Mouse (Mus musculus) ES-Bruce4 (cell line): Measurements from ENCODE around the gene Vopp1. TPM values are rescaled to one million over a fixed set of nuclear protein-coding genes. Genes with fewer than 3 reads are reported as not detected.
"Not testable (repeated sequence)": the region's sequence is repeated elsewhere in the genome, so short reads cannot be mapped to it uniquely, and the experiment has no call there.

Experiments
- H3K27ac ChIP-seq: 2 replicates; pipeline ENCODE4 v1.5.1; 2012; ENCODE audit warnings: low read length, inconsistent platforms; ENCODE audit not compliant: insufficient read depth
- H3K27me3 ChIP-seq: 2 replicates; pipeline ENCODE4 v1.6.1; 2012; ENCODE audit warnings: mild to moderate bottlenecking, low read length, inconsistent platforms; ENCODE audit not compliant: control insufficient read depth, poor library complexity, insufficient read depth, severe bottlenecking
- H3K36me3 ChIP-seq: 2 replicates; pipeline ENCODE4 v1.6.1; 2012; ENCODE audit warnings: inconsistent platforms, mild to moderate bottlenecking, low read length, moderate library complexity; ENCODE audit not compliant: control insufficient read depth, poor library complexity, insufficient read depth, severe bottlenecking
- H3K4me1 ChIP-seq: one replicate; pipeline ENCODE4 v1.8.1; 2011; ENCODE audit warnings: low read length; ENCODE audit not compliant: control insufficient read depth, insufficient read depth
- H3K4me3 ChIP-seq: 2 replicates; pipeline ENCODE4 v1.5.1; 2011; ENCODE audit warnings: low read depth, mild to moderate bottlenecking, low read length
- H3K9ac ChIP-seq: 2 replicates; pipeline ENCODE4 v1.6.1; 2012; ENCODE audit warnings: low read depth, mild to moderate bottlenecking, inconsistent platforms; ENCODE audit not compliant: poor library complexity, severe bottlenecking
- H3K9me3 ChIP-seq: replicated peaks from 2 replicates; pipeline ENCODE4 v1.6.1; 2012; ENCODE audit warnings: mild to moderate bottlenecking, low read length, inconsistent platforms; ENCODE audit not compliant: control insufficient read depth, poor library complexity, insufficient read depth, severe bottlenecking
- CTCF ChIP-seq: IDR thresholded peaks from one replicate; pipeline ENCODE4 v1.8.1; 2011; ENCODE audit warnings: low read depth, low read length
- EP300 ChIP-seq: IDR thresholded peaks from 2 replicates; pipeline ENCODE4 v1.6.1; 2011; ENCODE audit warnings: low read depth, low read length; ENCODE audit not compliant: insufficient read depth
- POLR2A ChIP-seq: IDR thresholded peaks from one replicate; pipeline ENCODE4 v1.8.1; 2011; ENCODE audit warnings: low read length; ENCODE audit not compliant: insufficient read depth
- polyA plus RNA-seq: library from polyadenylated mRNA; stranded (reverse); fragments of >200 nt; gene quantifications from 2 replicates; pipeline ENCODE4 v1.2.4, GENCODE M21; 2011; ENCODE audit warnings: low read depth; ENCODE audit not compliant: missing spikeins, insufficient read depth, insufficient read length

The Vopp1 gene
- polyA plus RNA-seq: 15.1 and 17.6 TPM in 2 replicates

GRCm38 (mm10) chr6:57824422-57825258 lies at the start of gene Vopp1:
Gene Vopp1 (minus strand): TSS chr6:57825159.
- Histone ChIP-seq H3K27me3 (peaks cover 9% of the 10 kb centered on the region), H3K9me3 (no peaks in the 10 kb centered on the region), H3K27ac (no peak within 1 kb of the TSS), H3K4me1 (no peaks in the 10 kb centered on the region), H3K36me3 (no peaks in the 10 kb centered on the region), H3K4me3 (peak within 1 kb of the TSS; percentile 70), H3K9ac (peak within 1 kb of the TSS; percentile 73)
- TF ChIP-seq CTCF (no peak), POLR2A (no peak), EP300 (no peak)

GRCm38 (mm10) chr6:57859043-57860042 lies 34.4 kb upstream of the Vopp1 start:
- Histone ChIP-seq H3K4me1 (no peaks in the 10 kb centered on the region), H3K4me3 (no peak overlapping the region), H3K27me3 (no peaks in the 10 kb centered on the region)

GRCm38 (mm10) chr6:57851177-57851576 lies 26.2 kb upstream of the Vopp1 start:
- H3K9me3 ChIP-seq, H3K36me3 ChIP-seq, H3K4me3 ChIP-seq, H3K9ac ChIP-seq, H3K4me1 ChIP-seq, H3K27me3 ChIP-seq, H3K27ac ChIP-seq: not testable (repeated sequence)

More at GRCm38 (mm10) chr6:57859043-57860042, 34.4 kb upstream of the Vopp1 start:
- H3K36me3 ChIP-seq: no peaks in the 10 kb centered on the region
- H3K27ac ChIP-seq: no peak overlapping the region
- no peak for TF ChIP-seq POLR2A
- no peak for TF ChIP-seq EP300
- no peak for TF ChIP-seq CTCF
- H3K9me3 ChIP-seq: no peaks in the 10 kb centered on the region
- H3K9ac ChIP-seq: no peak overlapping the region

- Histone ChIP-seq H3K4me3 (no peak within 1 kb of the TSS), H3K36me3 (no peaks in the 10 kb centered on the region), H3K27ac (no peak within 1 kb of the TSS), H3K27me3 (no peaks in the 10 kb centered on the region), H3K9ac (no peak within 1 kb of the TSS), H3K4me1 (no peaks in the 10 kb centered on the region), H3K9me3 (no peaks in the 10 kb centered on the region)
- TF ChIP-seq POLR2A (no peak), EP300 (no peak), CTCF (no peak)
Observed at GRCm38 (mm10) chr6:57850286-57850685, 25.3 kb upstream of the Vopp1 start, which contains the start of gene Vmn1r21. Gene Vmn1r21 (minus strand): TSS chr6:57850343.

GRCm38 (mm10) chr6:57839693-57840408 lies 14.9 kb upstream of the Vopp1 start:
- no peak overlapping the region for H3K4me3 ChIP-seq
- TF ChIP-seq POLR2A (no peak), CTCF (no peak), EP300 (no peak)
- H3K9ac ChIP-seq: no peak overlapping the region
- no peak overlapping the region for H3K27ac ChIP-seq
- H3K9me3 ChIP-seq: no peaks in the 10 kb centered on the region
- H3K4me1 ChIP-seq: no peaks in the 10 kb centered on the region
- H3K27me3 ChIP-seq: no peaks in the 10 kb centered on the region
- H3K36me3 ChIP-seq: no peaks in the 10 kb centered on the region
